Mouse (Mus musculus) hindbrain, embryonic 11.5 days (tissue): Measurements from ENCODE around the gene Thrb. TPM values are rescaled to one million over a fixed set of nuclear protein-coding genes. Genes with fewer than 3 reads are reported as not detected.

Experiments used
- ATAC-seq: fragments of 200-750 bp; cut with Nextera tagmentation; 2 replicates; pipeline ENCODE4 v1.8.0; 2017; ENCODE audit warnings: mild to moderate bottlenecking, moderate TSS enrichment, moderate library complexity; ENCODE audit not compliant: low FRiP score
- DNase-seq: peaks from one replicate; pipeline ENCODE4 v3.0.0-alpha.2; 2015; ENCODE audit warnings: low spot score
- H3K27ac ChIP-seq: fragments of 300-500 bp; sonication (generic); 2 replicates; pipeline ENCODE4 v1.5.1; 2014; ENCODE audit warnings: mild to moderate bottlenecking, low read depth, low read length
- H3K27me3 ChIP-seq: fragments of 300-500 bp; sonication (generic); 2 replicates; pipeline ENCODE4 v1.6.1; 2014; ENCODE audit warnings: mild to moderate bottlenecking, low read length, moderate library complexity, mixed read lengths; ENCODE audit not compliant: control insufficient read depth, insufficient read depth
- H3K36me3 ChIP-seq: fragments of 300-500 bp; sonication (generic); 2 replicates; pipeline ENCODE4 v1.6.1; 2014; ENCODE audit warnings: mild to moderate bottlenecking, low read length, moderate library complexity, mixed read lengths; ENCODE audit not compliant: control insufficient read depth, insufficient read depth
- H3K4me1 ChIP-seq: fragments of 300-500 bp; sonication (generic); replicated peaks from 2 replicates; pipeline ENCODE4 v1.6.1; 2014; ENCODE audit warnings: low read length, mixed read lengths; ENCODE audit not compliant: control insufficient read depth, insufficient read depth
- H3K4me2 ChIP-seq: fragments of 300-500 bp; sonication (generic); replicated peaks from 2 replicates; pipeline ENCODE4 v1.6.1; 2014; ENCODE audit warnings: mild to moderate bottlenecking, low read depth, low read length
- H3K4me3 ChIP-seq: fragments of 300-500 bp; sonication (generic); 2 replicates; pipeline ENCODE4 v1.5.1; 2014; ENCODE audit warnings: low read depth, low read length
- H3K9ac ChIP-seq: fragments of 300-500 bp; sonication (generic); 2 replicates; pipeline ENCODE4 v1.6.1; 2014; ENCODE audit warnings: low read depth, low read length
- H3K9me3 ChIP-seq: fragments of 300-500 bp; sonication (generic); 2 replicates; pipeline ENCODE4 v1.6.1; 2016; ENCODE audit warnings: low read length; ENCODE audit not compliant: control insufficient read depth
- WGBS: fragments of 180-500 bp; shearing (Covaris S2); extraction: QIAGEN DNeasy Blood & Tissue Kit; methylation state at CpG from one replicate; pipeline ENCODE4 v1.1.7; 2014; 5-methylcytosine and 5-hydroxymethylcytosine counted together
- polyA plus RNA-seq: library from polyadenylated mRNA; unstranded; fragments of >200 nt; fragmentation: Nextera tagmentation; extraction: Ambion mirVana; gene quantifications from 2 replicates; pipeline ENCODE4 v1.2.1, GENCODE M21; 2014

Thrb gene
- polyA plus RNA-seq, 1 experiment from 2014 or later, result 0.52 TPM

DNA sequence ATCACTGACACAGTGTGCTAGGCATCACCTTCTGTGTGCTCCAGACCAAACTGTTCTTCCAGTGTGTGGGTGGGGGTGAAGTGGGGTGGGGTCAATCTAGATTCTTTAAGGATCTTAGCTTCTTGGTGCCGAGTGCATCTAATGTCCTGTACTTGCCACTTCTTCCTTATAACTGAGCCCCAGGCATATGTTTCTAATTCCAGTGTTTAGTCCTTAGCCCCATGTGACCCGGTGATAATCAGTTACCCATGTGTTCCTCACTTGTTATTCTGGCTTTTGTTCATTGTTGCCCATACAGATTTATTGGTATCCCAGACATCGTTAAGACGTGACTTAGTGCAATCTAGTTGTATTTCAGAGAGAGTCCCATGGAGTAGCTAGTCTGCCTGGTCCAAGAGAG, 121.9 kb downstream of the Thrb start:
- no peak overlapping the region for H3K9ac ChIP-seq
- H3K4me2 ChIP-seq, result no peak overlapping the region
- H3K4me1 ChIP-seq, result no peaks in the 10 kb centered on the region
- no peak overlapping the region for H3K4me3 ChIP-seq
- no peak for ATAC-seq
- no peak for DNase-seq
- no peaks in the 10 kb centered on the region for H3K27me3 ChIP-seq
- H3K36me3 ChIP-seq, result no peaks in the 10 kb centered on the region
- no peak overlapping the region for H3K27ac ChIP-seq
- WGBS, result 64% methylated on average over 4 of the region's 4 CpGs
- no peaks in the 10 kb centered on the region for H3K9me3 ChIP-seq

DNA sequence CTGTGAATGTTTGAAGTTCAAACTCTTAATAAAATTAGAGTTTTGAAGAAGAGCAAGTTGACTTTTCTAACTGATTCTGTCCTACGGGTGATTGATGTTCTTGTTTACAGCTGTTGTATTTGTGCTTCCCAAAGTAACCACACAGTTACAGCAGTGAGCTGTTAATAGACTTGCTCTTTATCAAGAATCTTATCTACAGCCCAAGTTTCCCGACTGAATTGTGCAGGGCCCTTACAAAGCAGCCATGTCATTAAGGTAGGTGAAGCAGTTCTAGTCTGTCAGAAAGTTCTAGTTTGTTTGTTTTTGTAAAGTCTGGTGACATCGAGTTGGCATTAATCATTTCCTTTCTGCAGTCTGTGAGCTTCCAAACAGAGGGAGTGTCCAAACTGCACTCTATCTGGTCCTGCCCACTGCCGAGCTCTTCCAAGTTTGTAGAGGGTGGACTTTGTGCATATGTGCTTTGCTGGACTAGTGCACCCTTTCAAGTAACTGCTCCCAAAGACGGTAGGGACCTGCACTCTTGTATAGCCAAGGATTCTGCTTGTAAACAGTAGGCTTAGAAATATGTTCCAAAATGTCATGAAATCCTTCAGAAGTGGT, 124.2 kb downstream of the Thrb start:
- H3K27ac ChIP-seq, result no peak overlapping the region
- no peak overlapping the region for H3K4me3 ChIP-seq
- DNase-seq (no peak), ATAC-seq (no peak)
- H3K4me2 ChIP-seq, result no peak overlapping the region
- no peaks in the 10 kb centered on the region for H3K27me3 ChIP-seq
- H3K9ac ChIP-seq, result no peak overlapping the region
- no peaks in the 10 kb centered on the region for H3K36me3 ChIP-seq
- no peaks in the 10 kb centered on the region for H3K4me1 ChIP-seq
- no peaks in the 10 kb centered on the region for H3K9me3 ChIP-seq
- 68% methylated on average over 5 of the region's 5 CpGs for WGBS

- no peak overlapping the region for H3K4me2 ChIP-seq
- no peak overlapping the region for H3K27ac ChIP-seq
- H3K27me3 ChIP-seq, result no peaks in the 10 kb centered on the region
- 35% methylated on average over 3 of the region's 3 CpGs for WGBS
- no peak overlapping the region for H3K4me3 ChIP-seq
- H3K9me3 ChIP-seq, result no peaks in the 10 kb centered on the region
- ATAC-seq (no peak), DNase-seq (peak; percentile 6)
- H3K9ac ChIP-seq, result no peak overlapping the region
- no peaks in the 10 kb centered on the region for H3K36me3 ChIP-seq
- H3K4me1 ChIP-seq, result no peaks in the 10 kb centered on the region
Measured at GRCm38 (mm10) chr14:17785370-17785769, 125.3 kb downstream of the Thrb start.

GRCm38 (mm10) chr14:17786249-17786648, 126.2 kb downstream of the Thrb start:
- 4% methylated on average over 2 of the region's 2 CpGs for WGBS
- H3K9ac ChIP-seq, result no peak overlapping the region
- no peak overlapping the region for H3K4me3 ChIP-seq
- H3K36me3 ChIP-seq, result no peaks in the 10 kb centered on the region
- H3K9me3 ChIP-seq, result no peaks in the 10 kb centered on the region
- no peaks in the 10 kb centered on the region for H3K4me1 ChIP-seq
- H3K27ac ChIP-seq, result no peak overlapping the region
- no peak for ATAC-seq
- H3K27me3 ChIP-seq, result no peaks in the 10 kb centered on the region
- H3K4me2 ChIP-seq, result no peak overlapping the region
- DNase-seq, result no peak

- no peak overlapping the region for H3K4me3 ChIP-seq
Measured at GRCm38 (mm10) chr14:17803934-17804602, 144.0 kb downstream of the Thrb start.

GRCm38 (mm10) chr14:17811051-17811450, 151.0 kb downstream of the Thrb start:
- Histone ChIP-seq H3K4me3 (no peak overlapping the region), H3K4me1 (no peaks in the 10 kb centered on the region), H3K27me3 (no peaks in the 10 kb centered on the region), H3K9me3 (no peaks in the 10 kb centered on the region), H3K36me3 (no peaks in the 10 kb centered on the region), H3K27ac (no peak overlapping the region), H3K9ac (no peak overlapping the region), H3K4me2 (no peak overlapping the region)
- WGBS, result 68% methylated on average over 4 of the region's 4 CpGs
- ATAC-seq, result no peak
- no peak for DNase-seq

More at GRCm38 (mm10) chr14:17803934-17804602, 144.0 kb downstream of the Thrb start:
- Histone ChIP-seq H3K27me3 (no peaks in the 10 kb centered on the region), H3K4me2 (no peak overlapping the region), H3K36me3 (no peaks in the 10 kb centered on the region), H3K9me3 (no peaks in the 10 kb centered on the region), H3K9ac (no peak overlapping the region), H3K27ac (no peak overlapping the region), H3K4me1 (no peaks in the 10 kb centered on the region)
- ATAC-seq (no peak), DNase-seq (no peak)
- 78% methylated on average over 3 of the region's 3 CpGs for WGBS

DNA sequence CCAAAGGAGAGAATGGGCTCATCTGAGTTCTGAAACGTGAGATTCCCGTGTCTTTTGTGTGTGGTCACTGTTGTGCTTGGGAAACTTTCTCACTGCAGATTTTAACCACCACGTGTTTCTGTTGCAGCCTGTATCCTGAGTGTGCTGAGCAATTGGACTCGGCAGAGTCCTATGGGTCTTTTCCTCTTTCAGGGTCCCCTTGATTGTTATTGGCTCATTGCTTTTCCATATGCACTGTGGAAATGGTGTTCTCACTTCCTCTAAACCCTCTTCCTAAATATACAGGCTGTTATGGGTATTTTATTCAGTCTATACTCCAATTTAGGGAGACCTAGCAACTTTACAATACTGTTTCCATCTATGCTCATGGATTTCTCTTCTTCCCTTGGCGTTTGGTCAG, 152.4 kb downstream of the Thrb start:
- Histone ChIP-seq H3K27ac (no peak overlapping the region), H3K4me2 (no peak overlapping the region), H3K36me3 (no peaks in the 10 kb centered on the region), H3K9me3 (no peaks in the 10 kb centered on the region), H3K4me3 (no peak overlapping the region), H3K4me1 (no peaks in the 10 kb centered on the region), H3K27me3 (no peaks in the 10 kb centered on the region), H3K9ac (no peak overlapping the region)
- DNase-seq, result no peak
- no peak for ATAC-seq
- WGBS, result 73% methylated on average over 5 of the region's 5 CpGs

- DNase-seq (no peak), ATAC-seq (no peak)
- WGBS, result 85% methylated on average over 2 of the region's 2 CpGs
- no peaks in the 10 kb centered on the region for H3K9me3 ChIP-seq
- no peak overlapping the region for H3K4me3 ChIP-seq
- H3K9ac ChIP-seq, result no peak overlapping the region
- H3K4me2 ChIP-seq, result no peak overlapping the region
- H3K4me1 ChIP-seq, result no peaks in the 10 kb centered on the region
- no peaks in the 10 kb centered on the region for H3K36me3 ChIP-seq
- H3K27me3 ChIP-seq, result no peaks in the 10 kb centered on the region
- H3K27ac ChIP-seq, result no peak overlapping the region
Measured at GRCm38 (mm10) chr14:17815103-17815502, 155.0 kb downstream of the Thrb start.

DNA sequence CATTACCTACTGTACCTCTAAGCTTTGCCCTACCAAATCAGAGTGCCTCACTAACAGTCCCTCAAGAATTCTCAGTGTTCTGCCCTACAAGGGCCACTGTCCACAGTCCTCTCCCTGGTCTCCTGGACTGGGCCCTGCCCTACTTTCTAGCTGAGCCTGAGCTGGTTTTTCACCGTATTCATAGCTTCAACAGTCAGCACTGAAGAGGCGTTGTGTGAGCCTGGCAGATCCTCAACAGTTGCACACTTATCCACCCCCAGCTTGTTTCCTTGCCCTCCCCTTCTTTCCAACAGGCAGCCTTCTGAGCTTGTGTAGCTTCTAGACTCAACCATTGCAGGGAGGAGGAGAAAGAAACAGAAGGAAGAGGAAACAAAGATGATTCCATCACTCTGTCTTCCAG, 158.0 kb downstream of the Thrb start:
- no peak for DNase-seq
- H3K9ac ChIP-seq, result no peak overlapping the region
- no peaks in the 10 kb centered on the region for H3K9me3 ChIP-seq
- H3K4me1 ChIP-seq, result no peaks in the 10 kb centered on the region
- 93% methylated on average over 2 of the region's 2 CpGs for WGBS
- H3K27ac ChIP-seq, result no peak overlapping the region
- H3K4me2 ChIP-seq, result no peak overlapping the region
- no peak overlapping the region for H3K4me3 ChIP-seq
- H3K27me3 ChIP-seq, result no peaks in the 10 kb centered on the region
- ATAC-seq, result no peak
- H3K36me3 ChIP-seq, result no peaks in the 10 kb centered on the region
